Mouse (Mus musculus): ENCODE results near the gene Ints13. TPM values are rescaled to one million over a fixed set of nuclear protein-coding genes. Genes with fewer than 3 reads are reported as not detected.
A peak's percentile ranks its signal among the peaks of the same experiment; 100 is the strongest.

The Ints13 gene
- polyA plus RNA-seq, 1 experiment from 2014 or later: 59.1 TPM

DNA sequence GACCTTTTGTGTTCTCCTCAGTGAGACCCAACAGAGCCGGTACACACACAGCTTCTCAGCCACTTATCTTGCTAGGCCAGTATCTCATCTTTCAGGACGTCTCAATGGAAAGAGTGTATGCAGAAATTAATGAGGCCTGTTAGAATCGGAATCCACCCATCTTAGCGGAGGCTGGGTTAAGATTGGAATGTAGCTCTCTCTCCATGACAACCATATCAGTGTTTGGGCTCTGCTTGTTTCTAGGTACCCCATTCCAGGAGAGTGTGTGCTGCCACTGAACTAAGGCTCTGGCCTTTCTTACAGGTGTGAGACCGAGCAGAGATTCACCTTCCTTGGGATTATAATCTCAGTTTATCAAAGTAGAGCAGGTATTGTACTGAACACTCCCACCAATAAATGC lies 63.7 kb downstream of the Ints13 start:
- WGBS: 17% methylated on average over 5 of the region's 5 CpGs
- ATAC-seq (replicated peaks; ENCODE audit: extremely low read depth, insufficient read depth, low FRiP score): peak; percentile 56; the same call in 1 of the 2 replicates
- no peak overlapping the region for H3K4me2 ChIP-seq (ENCODE audit: low read depth, low read length)

DNA sequence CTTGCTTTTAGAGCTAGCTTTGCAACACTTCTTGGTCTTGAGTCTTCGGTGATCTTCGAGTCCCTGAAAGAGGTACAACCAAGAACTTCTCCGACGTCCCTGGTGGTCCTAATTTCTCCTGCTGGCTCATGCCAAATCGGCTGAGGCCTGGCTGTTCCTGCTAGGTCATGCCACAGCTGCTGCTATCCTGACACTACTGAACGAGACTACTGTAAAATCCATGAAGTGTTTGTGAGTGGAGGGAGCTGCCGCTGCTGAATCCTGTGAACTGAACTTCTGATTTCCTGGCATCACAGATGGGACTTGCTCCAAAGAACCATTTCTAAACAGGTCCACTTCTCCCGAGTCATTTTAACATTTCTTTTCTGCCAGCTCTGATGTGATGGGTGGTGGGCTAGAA lies 64.3 kb downstream of the Ints13 start:
- WGBS: 65% methylated on average over 8 of the region's 8 CpGs
- no peak for ATAC-seq (replicated peaks; ENCODE audit: extremely low read depth, insufficient read depth, low FRiP score)
- Histone ChIP-seq H3K27ac (ENCODE audit: low read length) (peak overlapping the region; percentile 12; the same call in 1 of the 2 replicates), H3K9me3 (replicated peaks; ENCODE audit: control insufficient read depth, low read length) (no peaks in the 10 kb centered on the region), H3K27me3 (ENCODE audit: control insufficient read depth, insufficient read depth, low read length) (no peaks in the 10 kb centered on the region), H3K9ac (ENCODE audit: low read length) (no peak overlapping the region), H3K36me3 (ENCODE audit: control insufficient read depth, insufficient read depth) (no peaks in the 10 kb centered on the region), H3K4me3 (ENCODE audit: low read length) (no peak overlapping the region), H3K4me2 (ENCODE audit: low read depth, low read length) (no peak overlapping the region), H3K4me1 (ENCODE audit: control insufficient read depth, insufficient read depth, low read length) (peaks cover 20% of the 10 kb centered on the region)

More for the DNA sequence above, 63.7 kb downstream of the Ints13 start:
- Histone ChIP-seq H3K4me3 (ENCODE audit: low read length) (no peak overlapping the region), H3K9me3 (replicated peaks; ENCODE audit: control insufficient read depth, low read length) (no peaks in the 10 kb centered on the region), H3K27me3 (ENCODE audit: control insufficient read depth, insufficient read depth, low read length) (no peaks in the 10 kb centered on the region), H3K27ac (ENCODE audit: low read length) (peak overlapping the region; percentile 43; the same call in 1 of the 2 replicates), H3K9ac (ENCODE audit: low read length) (no peak overlapping the region), H3K4me1 (ENCODE audit: control insufficient read depth, insufficient read depth, low read length) (peaks cover 20% of the 10 kb centered on the region), H3K36me3 (ENCODE audit: control insufficient read depth, insufficient read depth) (no peaks in the 10 kb centered on the region)

DNA sequence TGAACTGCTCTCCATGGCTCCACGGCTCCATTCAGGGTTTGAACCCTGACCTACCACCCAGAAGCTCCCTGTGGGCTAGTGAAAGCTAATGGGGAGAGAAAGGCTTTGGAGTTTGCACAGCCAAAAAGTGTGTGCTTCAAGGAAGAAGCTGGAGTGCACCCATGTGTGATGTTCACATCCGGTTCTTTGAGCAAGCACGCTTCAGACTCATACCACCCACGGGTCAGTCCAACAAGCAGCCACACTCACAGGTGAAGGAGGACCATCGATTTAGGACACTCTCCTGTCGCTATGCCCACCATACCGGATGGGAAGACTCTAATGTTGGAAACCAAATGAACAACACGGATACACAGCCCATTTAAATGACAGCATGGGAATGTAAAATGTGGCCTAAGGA lies 66.1 kb downstream of the Ints13 start:
- Histone ChIP-seq H3K9me3 (replicated peaks; ENCODE audit: control insufficient read depth, low read length) (no peaks in the 10 kb centered on the region), H3K27me3 (ENCODE audit: control insufficient read depth, insufficient read depth, low read length) (no peaks in the 10 kb centered on the region), H3K4me2 (ENCODE audit: low read depth, low read length) (no peak overlapping the region), H3K4me3 (ENCODE audit: low read length) (no peak overlapping the region), H3K4me1 (ENCODE audit: control insufficient read depth, insufficient read depth, low read length) (peaks cover 20% of the 10 kb centered on the region), H3K9ac (ENCODE audit: low read length) (no peak overlapping the region), H3K27ac (ENCODE audit: low read length) (no peak overlapping the region), H3K36me3 (ENCODE audit: control insufficient read depth, insufficient read depth) (no peaks in the 10 kb centered on the region)
- 84% methylated on average over 8 of the region's 8 CpGs for WGBS
- no peak for ATAC-seq (replicated peaks; ENCODE audit: extremely low read depth, insufficient read depth, low FRiP score)

DNA sequence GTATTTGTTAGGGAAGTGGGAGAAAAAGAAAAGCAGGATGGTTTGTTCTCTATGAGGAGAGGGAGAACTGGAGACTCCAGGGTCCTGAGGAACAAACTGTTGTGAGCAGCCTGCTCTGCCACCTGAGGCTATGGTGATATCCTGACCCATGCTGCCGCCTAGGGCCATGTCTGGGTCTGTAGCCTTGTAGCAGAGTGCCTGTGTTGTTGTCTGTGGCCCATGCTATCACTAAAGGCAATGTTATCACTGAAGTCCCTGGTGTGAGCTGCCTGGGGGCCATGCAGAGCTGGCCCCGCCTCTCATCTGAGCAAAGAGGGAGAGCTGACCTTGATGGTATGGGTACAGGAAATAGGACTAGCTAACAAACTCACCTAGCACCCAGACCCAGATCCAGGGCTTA lies 67.7 kb downstream of the Ints13 start:
- no peak overlapping the region for H3K27ac ChIP-seq (ENCODE audit: low read length)
- no peak overlapping the region for H3K9ac ChIP-seq (ENCODE audit: low read length)
- H3K36me3 ChIP-seq (ENCODE audit: control insufficient read depth, insufficient read depth): no peaks in the 10 kb centered on the region
- H3K4me1 ChIP-seq (ENCODE audit: control insufficient read depth, insufficient read depth, low read length): peaks cover 20% of the 10 kb centered on the region
- no peak overlapping the region for H3K4me2 ChIP-seq (ENCODE audit: low read depth, low read length)
- WGBS: 53% methylated on average over 2 of the region's 2 CpGs
- H3K27me3 ChIP-seq (ENCODE audit: control insufficient read depth, insufficient read depth, low read length): no peaks in the 10 kb centered on the region
- no peaks in the 10 kb centered on the region for H3K9me3 ChIP-seq (replicated peaks; ENCODE audit: control insufficient read depth, low read length)
- no peak for ATAC-seq (replicated peaks; ENCODE audit: extremely low read depth, insufficient read depth, low FRiP score)
- H3K4me3 ChIP-seq (ENCODE audit: low read length): no peak overlapping the region

DNA sequence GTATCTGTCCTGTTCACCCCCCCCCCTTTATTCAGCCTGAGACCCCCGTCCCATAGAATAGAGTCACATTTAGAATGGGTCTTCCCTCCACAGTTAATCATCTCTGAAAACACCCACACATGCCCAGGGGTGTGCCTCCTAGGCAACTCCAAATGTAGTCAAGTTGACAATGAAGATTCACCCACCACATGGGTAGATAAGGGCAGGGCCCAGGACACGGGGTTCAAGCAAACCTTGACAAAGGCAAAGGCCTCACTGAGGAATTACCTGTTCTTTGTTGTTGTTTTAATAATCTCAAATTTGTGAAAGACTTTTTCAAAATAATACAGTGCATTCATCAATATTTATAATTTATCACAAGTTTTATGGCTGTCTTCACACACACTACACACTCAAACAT lies 73.2 kb downstream of the Ints13 start:
- WGBS: 73% methylated on average over 2 of the region's 2 CpGs
- no peaks in the 10 kb centered on the region for H3K36me3 ChIP-seq (ENCODE audit: control insufficient read depth, insufficient read depth)
- H3K27ac ChIP-seq (ENCODE audit: low read length): no peak overlapping the region

DNA sequence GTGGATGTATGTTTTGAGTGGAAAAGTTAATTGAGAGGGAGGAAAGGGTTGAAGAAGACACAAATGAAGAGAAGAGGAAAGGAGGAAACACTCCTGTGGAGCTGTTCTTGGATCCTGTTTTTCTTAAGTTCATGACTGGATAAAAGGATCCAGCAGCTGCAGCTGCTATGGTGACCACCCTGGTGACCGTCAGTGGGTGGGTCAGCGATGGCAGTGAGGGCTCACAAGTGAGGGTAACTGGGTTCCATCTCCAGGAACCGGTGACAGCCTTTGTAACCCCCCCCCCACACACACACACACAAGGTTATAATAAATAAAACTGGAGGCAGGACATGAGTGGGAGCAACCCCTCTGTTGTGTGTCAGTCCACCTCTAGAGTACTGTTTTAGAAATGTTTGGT lies 74.8 kb downstream of the Ints13 start:
- no peak for ATAC-seq (replicated peaks; ENCODE audit: extremely low read depth, insufficient read depth, low FRiP score)
- H3K36me3 ChIP-seq (ENCODE audit: control insufficient read depth, insufficient read depth): no peaks in the 10 kb centered on the region
- H3K9ac ChIP-seq (ENCODE audit: low read length): peak overlapping the region; percentile 97
- H3K4me2 ChIP-seq (ENCODE audit: low read depth, low read length): peak overlapping the region; percentile 95
- H3K4me1 ChIP-seq (ENCODE audit: control insufficient read depth, insufficient read depth, low read length): peaks cover 28% of the 10 kb centered on the region
- no peaks in the 10 kb centered on the region for H3K9me3 ChIP-seq (replicated peaks; ENCODE audit: control insufficient read depth, low read length)
- peak overlapping the region; percentile 94 for H3K27ac ChIP-seq (ENCODE audit: low read length)
- H3K4me3 ChIP-seq (ENCODE audit: low read length): peak overlapping the region; percentile 85
- 26% methylated on average over 3 of the region's 3 CpGs for WGBS
- no peaks in the 10 kb centered on the region for H3K27me3 ChIP-seq (ENCODE audit: control insufficient read depth, insufficient read depth, low read length)

More for the DNA sequence above, 73.2 kb downstream of the Ints13 start:
- Histone ChIP-seq H3K9me3 (replicated peaks; ENCODE audit: control insufficient read depth, low read length) (no peaks in the 10 kb centered on the region), H3K4me3 (ENCODE audit: low read length) (no peak overlapping the region), H3K9ac (ENCODE audit: low read length) (no peak overlapping the region), H3K27me3 (ENCODE audit: control insufficient read depth, insufficient read depth, low read length) (no peaks in the 10 kb centered on the region), H3K4me2 (ENCODE audit: low read depth, low read length) (no peak overlapping the region), H3K4me1 (ENCODE audit: control insufficient read depth, insufficient read depth, low read length) (peaks cover 20% of the 10 kb centered on the region)
- no peak for ATAC-seq (replicated peaks; ENCODE audit: extremely low read depth, insufficient read depth, low FRiP score)

DNA sequence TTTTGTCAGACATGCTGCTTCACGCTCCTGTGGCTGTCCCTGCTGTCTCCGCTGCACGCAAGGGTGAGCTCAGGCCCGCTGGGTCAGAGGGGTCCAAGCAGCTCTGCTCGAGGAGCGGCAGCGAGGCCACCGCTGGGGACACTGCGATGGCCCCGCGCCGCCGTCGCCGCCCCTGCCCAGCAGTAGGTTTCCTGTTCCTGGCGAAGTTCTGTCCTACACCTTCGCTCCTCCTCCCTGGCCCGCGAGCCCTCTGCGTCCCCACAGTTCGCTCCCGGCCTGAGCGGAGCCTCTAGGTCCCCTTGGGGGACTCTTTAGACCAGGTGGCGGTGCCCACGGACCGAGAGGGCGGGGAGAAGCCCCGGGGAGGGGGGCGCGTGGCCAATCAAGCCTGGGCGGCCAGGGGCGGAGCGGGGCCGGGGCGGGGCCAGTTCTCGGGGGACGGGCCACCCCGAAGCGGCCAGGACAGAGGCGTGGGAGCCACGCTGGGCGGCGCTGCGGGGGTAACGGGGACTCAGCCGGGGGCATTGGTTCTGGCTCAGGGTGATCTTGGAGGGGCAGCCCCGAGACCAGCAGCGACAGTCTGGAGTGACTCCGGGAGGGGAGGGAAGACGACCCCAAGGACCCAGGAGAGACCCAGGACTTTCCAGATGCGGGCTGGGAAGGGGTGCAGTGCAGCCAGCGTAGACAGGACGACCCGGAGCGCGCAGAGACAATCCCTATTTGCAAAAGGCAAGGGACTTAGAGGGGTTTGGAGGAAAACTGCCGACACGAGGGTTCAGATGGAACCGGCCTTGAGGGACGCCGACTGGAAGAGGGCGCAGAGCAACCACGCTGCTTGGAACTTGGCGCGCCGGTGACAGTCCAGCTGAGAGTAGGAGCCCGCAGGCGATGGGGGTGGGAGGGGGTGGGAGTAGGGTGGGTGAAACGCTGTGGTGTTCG lies 75.5 kb downstream of the Ints13 start, which contains the start of gene Itpr2:
Gene Itpr2, minus strand, starts transcription at position 358 of the 939 bp plus-strand sequence.
- WGBS: under 1% methylated on average over 68 of the region's 70 CpGs
- H3K36me3 ChIP-seq (ENCODE audit: control insufficient read depth, insufficient read depth): no peaks in the 10 kb centered on the region
- ATAC-seq (replicated peaks; ENCODE audit: extremely low read depth, insufficient read depth, low FRiP score): peak; percentile 96
- H3K4me2 ChIP-seq (ENCODE audit: low read depth, low read length): peak within 1 kb of the TSS; percentile 95
- peak within 1 kb of the TSS; percentile 85 for H3K4me3 ChIP-seq (ENCODE audit: low read length)
- H3K9me3 ChIP-seq (replicated peaks; ENCODE audit: control insufficient read depth, low read length): no peaks in the 10 kb centered on the region
- H3K27me3 ChIP-seq (ENCODE audit: control insufficient read depth, insufficient read depth, low read length): no peaks in the 10 kb centered on the region
- H3K9ac ChIP-seq (ENCODE audit: low read length): peak within 1 kb of the TSS; percentile 97
- peaks cover 31% of the 10 kb centered on the region for H3K4me1 ChIP-seq (ENCODE audit: control insufficient read depth, insufficient read depth, low read length)
- H3K27ac ChIP-seq (ENCODE audit: low read length): peak within 1 kb of the TSS; percentile 94

DNA sequence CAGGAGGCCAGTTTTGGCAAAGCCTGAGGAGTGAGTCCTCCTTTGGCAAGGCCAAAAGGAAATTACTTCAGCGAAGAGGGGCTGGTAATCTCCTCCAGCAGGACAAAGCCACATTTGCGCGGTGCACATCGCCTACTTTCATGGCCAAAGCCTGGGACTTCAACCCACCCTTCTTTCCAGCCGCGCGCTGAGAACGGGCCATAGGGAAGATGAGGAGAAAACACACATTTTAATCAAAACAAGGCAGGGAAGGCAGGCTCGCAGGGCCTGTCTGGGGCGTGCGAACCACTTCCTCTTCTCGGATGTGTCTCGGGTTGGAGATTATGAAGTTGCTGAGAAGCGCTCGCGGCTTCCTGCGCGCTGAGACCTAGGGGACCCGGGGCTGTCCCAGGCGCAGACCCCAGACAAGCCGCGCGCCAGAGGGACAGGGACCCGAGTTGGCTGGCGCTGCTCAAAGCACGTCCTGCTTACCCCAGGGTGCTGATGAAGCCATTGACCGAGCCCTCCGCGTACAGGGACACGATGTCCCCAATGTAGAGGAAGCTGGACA lies 76.2 kb downstream of the Ints13 start:
- peak overlapping the region; percentile 95 for H3K4me2 ChIP-seq (ENCODE audit: low read depth, low read length)
- ATAC-seq (replicated peaks; ENCODE audit: extremely low read depth, insufficient read depth, low FRiP score): peak; percentile 24
- 1% methylated on average over 30 of the region's 30 CpGs for WGBS
- no peaks in the 10 kb centered on the region for H3K9me3 ChIP-seq (replicated peaks; ENCODE audit: control insufficient read depth, low read length)
- peaks cover 31% of the 10 kb centered on the region for H3K4me1 ChIP-seq (ENCODE audit: control insufficient read depth, insufficient read depth, low read length)
- H3K9ac ChIP-seq (ENCODE audit: low read length): peak overlapping the region; percentile 97
- peak overlapping the region; percentile 85 for H3K4me3 ChIP-seq (ENCODE audit: low read length)
- H3K27me3 ChIP-seq (ENCODE audit: control insufficient read depth, insufficient read depth, low read length): no peaks in the 10 kb centered on the region
- H3K27ac ChIP-seq (ENCODE audit: low read length): peak overlapping the region; percentile 94
- no peaks in the 10 kb centered on the region for H3K36me3 ChIP-seq (ENCODE audit: control insufficient read depth, insufficient read depth)

DNA sequence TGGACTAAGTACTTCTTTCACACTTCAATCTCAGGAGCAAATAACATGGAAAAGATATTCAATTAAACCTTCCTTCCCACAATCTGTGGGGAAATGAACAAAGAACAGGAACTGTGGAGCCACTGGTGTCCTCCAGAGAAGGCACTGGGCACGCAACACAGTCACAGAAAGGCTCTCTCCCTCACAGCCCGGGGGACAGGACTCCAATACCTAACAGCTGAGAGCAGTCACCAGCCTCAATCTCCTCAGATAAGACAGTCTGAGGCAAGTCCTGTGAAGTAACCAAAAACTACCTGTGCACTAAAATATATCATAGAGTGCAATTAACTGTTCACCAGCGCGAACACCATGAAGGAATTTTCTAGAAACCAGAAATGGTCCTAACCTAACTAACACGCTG lies 76.9 kb downstream of the Ints13 start:
- H3K4me2 ChIP-seq (ENCODE audit: low read depth, low read length): peak overlapping the region; percentile 95
- peaks cover 31% of the 10 kb centered on the region for H3K4me1 ChIP-seq (ENCODE audit: control insufficient read depth, insufficient read depth, low read length)
- WGBS: 43% methylated on average over 5 of the region's 5 CpGs
- H3K9ac ChIP-seq (ENCODE audit: low read length): peak overlapping the region; percentile 97
- H3K4me3 ChIP-seq (ENCODE audit: low read length): peak overlapping the region; percentile 85
- H3K27me3 ChIP-seq (ENCODE audit: control insufficient read depth, insufficient read depth, low read length): no peaks in the 10 kb centered on the region
- ATAC-seq (replicated peaks; ENCODE audit: extremely low read depth, insufficient read depth, low FRiP score): no peak
- peak overlapping the region; percentile 94 for H3K27ac ChIP-seq (ENCODE audit: low read length)
- no peaks in the 10 kb centered on the region for H3K36me3 ChIP-seq (ENCODE audit: control insufficient read depth, insufficient read depth)
- H3K9me3 ChIP-seq (replicated peaks; ENCODE audit: control insufficient read depth, low read length): no peaks in the 10 kb centered on the region
